Mouse (Mus musculus) CH12.LX (cell line): ENCODE measurements at regions not wholly inside any gene's neighbourhood (a gene's known extent, or its start where the extent isn't known, plus 50 kb on each side); places are given as distances from the start of the nearest gene placed in this dataset.

Source experiments
- CHD2 ChIP-seq: IDR thresholded peaks from 2 replicates; pipeline ENCODE4 v1.6.1; 2011; ENCODE audit warnings: low read length, improper control_type of control experiment
- CTCF ChIP-seq, 2 experiments: IDR thresholded peaks in 1 of 2; conservative IDR thresholded peaks in 1 of 2; 2 replicates each; pipeline ENCODE4 v1.5.1; 2011 to 2012; ENCODE audit warnings: low read depth in 2 of 2, low read length in 2 of 2, improper control_type of control experiment in 1 of 2, inconsistent platforms in 1 of 2, mild to moderate bottlenecking in 1 of 2, moderate library complexity in 1 of 2
- GABPA ChIP-seq: IDR thresholded peaks from 2 replicates; pipeline ENCODE4 v1.6.1; 2012; ENCODE audit warnings: low read depth, low read length, improper control_type of control experiment, inconsistent platforms; ENCODE audit not compliant: insufficient replicate concordance
- JUN ChIP-seq: IDR thresholded peaks from 2 replicates; pipeline ENCODE4 v1.6.1; 2011; ENCODE audit warnings: low read depth, mild to moderate bottlenecking, low read length, improper control_type of control experiment, moderate library complexity; ENCODE audit not compliant: insufficient read depth
- MAX ChIP-seq: IDR thresholded peaks from 2 replicates; pipeline ENCODE4 v1.6.1; 2011; ENCODE audit warnings: low read length, improper control_type of control experiment
- MEF2A ChIP-seq: IDR thresholded peaks from 2 replicates; pipeline ENCODE4 v1.6.1; 2014; ENCODE audit warnings: low read depth, mild to moderate bottlenecking, inconsistent platforms, low read length, improper control_type of control experiment, borderline replicate concordance
- NRF1 ChIP-seq: IDR thresholded peaks from 2 replicates; pipeline ENCODE4 v1.6.1; 2014; ENCODE audit warnings: low read depth, mild to moderate bottlenecking, inconsistent platforms, low read length, improper control_type of control experiment, moderate library complexity
- TCF12 ChIP-seq: IDR thresholded peaks from 2 replicates; pipeline ENCODE4 v1.6.1; 2014; ENCODE audit warnings: low read depth, mild to moderate bottlenecking, inconsistent platforms, low read length, improper control_type of control experiment
- ZMIZ1 ChIP-seq: IDR thresholded peaks from 2 replicates; pipeline ENCODE4 v1.6.1; 2012; ENCODE audit warnings: low read depth, mild to moderate bottlenecking, inconsistent platforms, low read length, improper control_type of control experiment

GRCm38 (mm10) chr1:52392933-52393332, 107.5 kb downstream of the Nab1 start:
- TF ChIP-seq MEF2A (no peak), ZMIZ1 (no peak), GABPA (no peak), CHD2 (no peak), MAX (no peak), NRF1 (no peak), TCF12 (no peak), JUN (no peak), CTCF (conservative IDR thresholded peaks at IDR 0.05 in 1 of 2, IDR thresholded peaks at IDR 0.05 in 1 of 2; ENCODE audit: low read depth in 2 of 2, low read length in 2 of 2) (peak in 1 of 2 experiments; percentile 46; a peak in 2 of 4 replicates)
